Mouse (Mus musculus) embryo, embryonic 11 days (tissue): Measurements from ENCODE around the gene Grk5.
A peak's percentile ranks its signal among the peaks of the same experiment; 100 is the strongest.
"Not testable (repeated sequence)": the region's sequence is repeated elsewhere in the genome, so short reads cannot be mapped to it uniquely, and the experiment has no call there.

ENCODE experiments used
- DNase-seq: peaks from one replicate; pipeline ENCODE4 v3.0.0-alpha.2; 2015

The Grk5 gene

GRCm38 (mm10) chr19:60915236-60915635 lies 25.7 kb downstream of the Grk5 start:
- no peak for DNase-seq

GRCm38 (mm10) chr19:60915862-60916261 lies 26.3 kb downstream of the Grk5 start:
- no peak for DNase-seq

GRCm38 (mm10) chr19:60916869-60917570 lies 27.5 kb downstream of the Grk5 start:
- DNase-seq = no peak

- not testable (repeated sequence) for DNase-seq
Observed at GRCm38 (mm10) chr19:60924534-60924933, 35.0 kb downstream of the Grk5 start.

GRCm38 (mm10) chr19:60935001-60935400 lies 45.5 kb downstream of the Grk5 start:
- no peak for DNase-seq

GRCm38 (mm10) chr19:60939954-60940379 lies 50.4 kb downstream of the Grk5 start:
- no peak for DNase-seq

GRCm38 (mm10) chr19:60940866-60941265 lies 51.3 kb downstream of the Grk5 start:
- DNase-seq = no peak

GRCm38 (mm10) chr19:60945801-60946311 lies 56.3 kb downstream of the Grk5 start:
- peak; percentile 14 for DNase-seq

- DNase-seq = no peak
Observed at GRCm38 (mm10) chr19:60946656-60947055, 57.1 kb downstream of the Grk5 start.

- no peak for DNase-seq
Observed at GRCm38 (mm10) chr19:60948996-60949395, 59.4 kb downstream of the Grk5 start.

- no peak for DNase-seq
Observed at GRCm38 (mm10) chr19:60950056-60950869, 60.7 kb downstream of the Grk5 start.

- no peak for DNase-seq
Observed at GRCm38 (mm10) chr19:60955131-60955530, 65.6 kb downstream of the Grk5 start.

GRCm38 (mm10) chr19:60955712-60956111 lies 66.2 kb downstream of the Grk5 start:
- no peak for DNase-seq

- no peak for DNase-seq
Observed at GRCm38 (mm10) chr19:60956198-60956750, 66.7 kb downstream of the Grk5 start.

- DNase-seq = no peak
Observed at GRCm38 (mm10) chr19:60959706-60960230, 70.2 kb downstream of the Grk5 start.

GRCm38 (mm10) chr19:60962358-60963061 lies 73.0 kb downstream of the Grk5 start:
- no peak for DNase-seq

- no peak for DNase-seq
Observed at GRCm38 (mm10) chr19:60967909-60968308, 78.4 kb downstream of the Grk5 start.

- DNase-seq = no peak
Observed at GRCm38 (mm10) chr19:60970406-60970805, 80.9 kb downstream of the Grk5 start.

- no peak for DNase-seq
Observed at GRCm38 (mm10) chr19:60971598-60971997, 82.0 kb downstream of the Grk5 start.

- DNase-seq = no peak
Observed at GRCm38 (mm10) chr19:60972281-60973015, 82.9 kb downstream of the Grk5 start.

- DNase-seq = no peak
Observed at GRCm38 (mm10) chr19:60973508-60973907, 84.0 kb downstream of the Grk5 start.

- DNase-seq = no peak
Observed at GRCm38 (mm10) chr19:60979581-60979980, 90.0 kb downstream of the Grk5 start.
